In genomic region chr9:108308141-108308540, GRCm38 (mm10) we compare ENCODE assay signal across 9 mouse cellular contexts. TPM values are rescaled to one million over a fixed set of nuclear protein-coding genes. Genes with fewer than 3 reads are reported as not detected.
DNase-seq lines count a peak whose midpoint lies in the region; ATAC-seq and TF ChIP-seq lines count a peak whose summit lies in the region.
"Had no signal": no experiment of that assay in that cellular context is flagged by ENCODE, and none has a peak within 500 bp of the region (broad histone marks: within the 10 kb centered on the region; RNA-seq: fewer than 3 reads in every experiment).

No protein-coding gene starts in this region.

- no peak for DNase-seq in cerebellum, adult 2 months
- DNase-seq in lung, postnatal 0 days (ENCODE audit: low spot score): no peak
- no peak for DNase-seq in lung, postnatal 10 days
- no peak for DNase-seq in layer of hippocampus, adult 11-12 months (ENCODE audit: low spot score)
- DNase-seq in urinary bladder, postnatal 25 days (ENCODE audit: low spot score): no peak
- DNase-seq: thymus, postnatal 25 days had no signal

- no peak for TF ChIP-seq POLR2A in cerebellum, adult 2 months (IDR thresholded peaks at IDR 0.05; ENCODE audit: borderline replicate concordance, insufficient read depth, low read length)

- peak overlapping the region; percentile 26 for H3K4me3 ChIP-seq in cerebellum, adult 2 months (replicated peaks; ENCODE audit: insufficient read depth, low read depth, low read length)
- peak overlapping the region; percentile 99 for H3K4me3 ChIP-seq in lung, postnatal 0 days (ENCODE audit: low read depth, low read length)
- H3K4me3 ChIP-seq in limb, embryonic 12.5 days (replicated peaks): peak overlapping the region; percentile 90
- peak overlapping the region; percentile 36 for H3K4me3 ChIP-seq in stomach, embryonic 15.5 days (replicated peaks)

- H3K4me2 ChIP-seq in lung, postnatal 0 days (replicated peaks; ENCODE audit: low read depth, low read length): peak overlapping the region; percentile 60
- peak overlapping the region; percentile 84 for H3K4me2 ChIP-seq in limb, embryonic 12.5 days
- H3K4me2 ChIP-seq in stomach, embryonic 15.5 days: peak overlapping the region; percentile 70

- no peak for TF ChIP-seq CTCF in cerebellum, adult 2 months (IDR thresholded peaks at IDR 0.05; ENCODE audit: borderline replicate concordance, insufficient read depth, low read depth, low read length)
- no peak for TF ChIP-seq CTCF in lung, postnatal 0 days (IDR thresholded peaks at IDR 0.05)

- H3K9me3 ChIP-seq in lung, postnatal 0 days (ENCODE audit: low read length): no peaks in the 10 kb centered on the region
- no peaks in the 10 kb centered on the region for H3K9me3 ChIP-seq in limb, embryonic 12.5 days
- H3K9me3 ChIP-seq in stomach, embryonic 15.5 days: no peaks in the 10 kb centered on the region

- 5% methylated on average over 2 of the region's 2 CpGs for WGBS in cerebellum, adult 2 months
- WGBS in lung, postnatal 0 days: 12% methylated on average over 2 of the region's 2 CpGs
- 86% methylated on average over 2 of the region's 2 CpGs for WGBS in limb, embryonic 12.5 days
- WGBS in stomach, embryonic 15.5 days: 47% methylated on average over 2 of the region's 2 CpGs

- H3K36me3 ChIP-seq in lung, postnatal 0 days (ENCODE audit: insufficient read depth, low read length): peaks cover 2% of the 10 kb centered on the region; the same call in 1 of the 2 replicates
- peaks cover 8% of the 10 kb centered on the region for H3K36me3 ChIP-seq in limb, embryonic 12.5 days
- peaks cover 10% of the 10 kb centered on the region; the same call in 1 of the 2 replicates for H3K36me3 ChIP-seq in stomach, embryonic 15.5 days

- peaks cover 5% of the 10 kb centered on the region; the same call in 1 of the 2 replicates for H3K4me1 ChIP-seq in cerebellum, adult 2 months (ENCODE audit: control insufficient read depth, insufficient read depth, low read length)
- peaks cover 23% of the 10 kb centered on the region; the same call in 1 of the 2 replicates for H3K4me1 ChIP-seq in lung, postnatal 0 days (ENCODE audit: insufficient read depth, low read depth, low read length)
- peaks cover 33% of the 10 kb centered on the region for H3K4me1 ChIP-seq in limb, embryonic 12.5 days (replicated peaks)
- peaks cover 13% of the 10 kb centered on the region for H3K4me1 ChIP-seq in stomach, embryonic 15.5 days

- no peak for ATAC-seq in cerebellum, adult (ENCODE audit: insufficient number of reproducible peaks, low FRiP score, low TSS enrichment)
- ATAC-seq in lung, postnatal 0 days: no peak
- no peak for ATAC-seq in limb, embryonic 12.5 days (ENCODE audit: insufficient number of reproducible peaks, insufficient read depth, low FRiP score, low TSS enrichment, low read depth)
- ATAC-seq in stomach, embryonic 15.5 days (ENCODE audit: insufficient read depth, low FRiP score, low read depth): no peak

- no peaks in the 10 kb centered on the region for H3K27me3 ChIP-seq in cerebellum, adult 2 months (ENCODE audit: control insufficient read depth, insufficient read depth, low read length)
- no peaks in the 10 kb centered on the region for H3K27me3 ChIP-seq in lung, postnatal 0 days (replicated peaks; ENCODE audit: insufficient read depth, low read length)
- H3K27me3 ChIP-seq in limb, embryonic 12.5 days: no peaks in the 10 kb centered on the region
- H3K27me3 ChIP-seq in stomach, embryonic 15.5 days (replicated peaks): no peaks in the 10 kb centered on the region

- H3K27ac ChIP-seq in cerebellum, adult 2 months (ENCODE audit: insufficient read depth, low read length): no peak overlapping the region
- H3K27ac ChIP-seq in lung, postnatal 0 days (ENCODE audit: low read length): peak overlapping the region; percentile 57; the same call in 1 of the 2 replicates
- H3K27ac ChIP-seq in limb, embryonic 12.5 days: no peak overlapping the region
- H3K27ac ChIP-seq in stomach, embryonic 15.5 days: no peak overlapping the region

- peak overlapping the region; percentile 49 for H3K9ac ChIP-seq in lung, postnatal 0 days (replicated peaks; ENCODE audit: low read depth)
- H3K9ac ChIP-seq in limb, embryonic 12.5 days (replicated peaks): peak overlapping the region; percentile 31; the same call in 1 of the 2 replicates
- H3K9ac ChIP-seq in stomach, embryonic 15.5 days: 0 out of 2 replicates have a peak overlapping the region, but pooled peaks have one; percentile 2

- no peak for TF ChIP-seq EP300 in lung, postnatal 0 days (IDR thresholded peaks at IDR 0.05)

RNA-seq across cellular contexts. Expression of gene Tcta, which starts 2.2 kb away (rescaled TPM):
- 55.2 and 58.9 TPM in 2 replicates for polyA plus RNA-seq in cerebellum, adult 2 months (2012; rRNA removed)
- 92.9 and 93.1 TPM in 2 replicates for polyA plus RNA-seq in lung, postnatal 0 days (2015; fragmentation: Nextera tagmentation; extraction: Ambion mirVana)
- 21.2 and 22.6 TPM in 2 replicates for polyA plus RNA-seq in limb, embryonic 12.5 days (2016; fragmentation: Nextera tagmentation; extraction: Ambion mirVana)
- polyA plus RNA-seq in stomach, embryonic 15.5 days (2015; fragmentation: Nextera tagmentation; extraction: Ambion mirVana): 40.0 and 42.1 TPM in 2 replicates

RNA-seq across cellular contexts. Expression of gene Rhoa, which starts 2.2 kb away (rescaled TPM):
- polyA plus RNA-seq in cerebellum, adult 2 months (2012; rRNA removed): 198 and 201 TPM in 2 replicates
- polyA plus RNA-seq in lung, postnatal 0 days (2015; fragmentation: Nextera tagmentation; extraction: Ambion mirVana): 582 and 634 TPM in 2 replicates
- polyA plus RNA-seq in limb, embryonic 12.5 days (2016; fragmentation: Nextera tagmentation; extraction: Ambion mirVana): 324 and 387 TPM in 2 replicates
- 452 and 455 TPM in 2 replicates for polyA plus RNA-seq in stomach, embryonic 15.5 days (2015; fragmentation: Nextera tagmentation; extraction: Ambion mirVana)

RNA-seq across cellular contexts. Expression of gene Amt, which starts 11.5 kb away (rescaled TPM):
- polyA plus RNA-seq in cerebellum, adult 2 months (2012; rRNA removed): 63.2 and 64.2 TPM in 2 replicates
- 9.2 and 9.8 TPM in 2 replicates for polyA plus RNA-seq in lung, postnatal 0 days (2015; fragmentation: Nextera tagmentation; extraction: Ambion mirVana)
- polyA plus RNA-seq in limb, embryonic 12.5 days (2016; fragmentation: Nextera tagmentation; extraction: Ambion mirVana): 13.3 and 17.0 TPM in 2 replicates
- polyA plus RNA-seq in stomach, embryonic 15.5 days (2015; fragmentation: Nextera tagmentation; extraction: Ambion mirVana): 21.8 and 22.3 TPM in 2 replicates

RNA-seq across cellular contexts. Expression of gene Nicn1, which starts 17.9 kb away (rescaled TPM):
- polyA plus RNA-seq in cerebellum, adult 2 months (2012; rRNA removed): 94.1 and 97.5 TPM in 2 replicates
- 15.8 and 18.3 TPM in 2 replicates for polyA plus RNA-seq in lung, postnatal 0 days (2015; fragmentation: Nextera tagmentation; extraction: Ambion mirVana)
- polyA plus RNA-seq in limb, embryonic 12.5 days (2016; fragmentation: Nextera tagmentation; extraction: Ambion mirVana): 45.0 and 46.4 TPM in 2 replicates
- 27.6 and 31.2 TPM in 2 replicates for polyA plus RNA-seq in stomach, embryonic 15.5 days (2015; fragmentation: Nextera tagmentation; extraction: Ambion mirVana)

RNA-seq across cellular contexts. Expression of gene Gpx1, which starts 30.6 kb away (rescaled TPM):
- 247 and 249 TPM in 2 replicates for polyA plus RNA-seq in cerebellum, adult 2 months (2012; rRNA removed)
- 1,509 and 1,541 TPM in 2 replicates for polyA plus RNA-seq in lung, postnatal 0 days (2015; fragmentation: Nextera tagmentation; extraction: Ambion mirVana)
- 797 and 821 TPM in 2 replicates for polyA plus RNA-seq in limb, embryonic 12.5 days (2016; fragmentation: Nextera tagmentation; extraction: Ambion mirVana)
- polyA plus RNA-seq in stomach, embryonic 15.5 days (2015; fragmentation: Nextera tagmentation; extraction: Ambion mirVana): 998 and 1,171 TPM in 2 replicates

Comparison
In these comparisons a context has a peak if more than half of its experiments do, and no peak if none do; other contexts are left out.
1. H3K4me3 ChIP-seq: peak in every context shown above with its lines; median percentile 99 in lung, postnatal 0 days; 90 in limb, embryonic 12.5 days; 36 in stomach, embryonic 15.5 days; 26 in cerebellum, adult 2 months.